Mouse (Mus musculus) forebrain, embryonic 13.5 days (tissue): ENCODE measurements around the gene Rps9. TPM values are rescaled to one million over a fixed set of nuclear protein-coding genes. Genes with fewer than 3 reads are reported as not detected.
"Not testable (repeated sequence)": the region's sequence is repeated elsewhere in the genome, so short reads cannot be mapped to it uniquely, and the experiment has no call there.

Experiments used
- ATAC-seq: fragments of 200-750 bp; cut with Nextera tagmentation; 2 replicates; pipeline ENCODE4 v1.8.0; 2017
- H3K27ac ChIP-seq: fragments of 300-500 bp; sonication (generic); 2 replicates; pipeline ENCODE4 v1.5.1; 2015; ENCODE audit warnings: inconsistent platforms, mild to moderate bottlenecking, moderate library complexity
- H3K27me3 ChIP-seq: fragments of 300-500 bp; sonication (generic); 2 replicates; pipeline ENCODE4 v1.6.1; 2015; ENCODE audit warnings: mild to moderate bottlenecking, inconsistent platforms
- H3K36me3 ChIP-seq: fragments of 300-500 bp; sonication (generic); 2 replicates; pipeline ENCODE4 v1.6.1; 2015; ENCODE audit warnings: mild to moderate bottlenecking, inconsistent platforms; ENCODE audit not compliant: poor library complexity, severe bottlenecking
- H3K4me1 ChIP-seq: fragments of 300-500 bp; sonication (generic); 2 replicates; pipeline ENCODE4 v1.6.1; 2015; ENCODE audit warnings: inconsistent platforms
- H3K4me2 ChIP-seq: fragments of 300-500 bp; sonication (generic); 2 replicates; pipeline ENCODE4 v1.6.1; 2015; ENCODE audit warnings: inconsistent platforms, mild to moderate bottlenecking, moderate library complexity
- H3K4me3 ChIP-seq: fragments of 300-500 bp; sonication (generic); 2 replicates; pipeline ENCODE4 v1.5.1; 2015; ENCODE audit warnings: mild to moderate bottlenecking, inconsistent platforms
- H3K9ac ChIP-seq: fragments of 300-500 bp; sonication (generic); 2 replicates; pipeline ENCODE4 v1.6.1; 2015; ENCODE audit warnings: mild to moderate bottlenecking, inconsistent platforms
- H3K9me3 ChIP-seq: fragments of 300-500 bp; sonication (generic); replicated peaks from 2 replicates; pipeline ENCODE4 v1.6.1; 2016; ENCODE audit warnings: inconsistent platforms
- WGBS: fragments of 180-500 bp; shearing (Covaris S2); methylation state at CpG from one replicate; pipeline ENCODE4 v1.1.7; 2015; 5-methylcytosine and 5-hydroxymethylcytosine counted together
- polyA plus RNA-seq: library from polyadenylated mRNA; unstranded; fragments of >200 nt; fragmentation: Nextera tagmentation; extraction: Ambion mirVana; gene quantifications from 2 replicates; pipeline ENCODE4 v1.2.1, GENCODE M21; 2015

Rps9 gene
- polyA plus RNA-seq, 1 experiment from 2014 or later, result 1,336 TPM

DNA sequence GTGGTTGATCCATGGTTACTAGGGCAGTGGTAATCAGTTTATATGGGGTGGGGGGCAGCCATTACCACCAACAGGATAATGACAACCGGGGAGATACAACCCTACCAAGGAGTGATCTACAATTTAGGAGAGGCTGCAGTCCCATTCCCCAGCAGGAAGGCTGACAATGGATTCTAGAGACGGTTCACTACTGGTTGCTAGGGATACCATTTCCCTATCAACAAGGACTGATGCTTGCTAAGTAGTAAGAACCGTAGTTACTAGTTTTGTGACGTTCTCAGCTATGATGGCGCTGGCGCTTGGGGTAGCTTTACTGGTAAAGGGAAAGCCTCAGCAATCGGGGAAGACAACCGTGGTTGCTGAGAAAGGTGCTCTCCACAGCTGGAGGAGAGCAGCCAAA is 19.1 kb upstream of the Rps9 start:
- no peak overlapping the region for H3K9ac ChIP-seq
- peak; percentile 15; the same call in 1 of the 2 replicates for ATAC-seq
- 78% methylated on average over 8 of the region's 8 CpGs for WGBS
- H3K9me3 ChIP-seq, result no peaks in the 10 kb centered on the region
- H3K36me3 ChIP-seq, result peaks cover 44% of the 10 kb centered on the region
- peak overlapping the region; percentile 75 for H3K27ac ChIP-seq
- H3K4me3 ChIP-seq, result no peak overlapping the region
- H3K27me3 ChIP-seq, result no peaks in the 10 kb centered on the region
- H3K4me1 ChIP-seq, result peaks cover 8% of the 10 kb centered on the region
- H3K4me2 ChIP-seq, result no peak overlapping the region

DNA sequence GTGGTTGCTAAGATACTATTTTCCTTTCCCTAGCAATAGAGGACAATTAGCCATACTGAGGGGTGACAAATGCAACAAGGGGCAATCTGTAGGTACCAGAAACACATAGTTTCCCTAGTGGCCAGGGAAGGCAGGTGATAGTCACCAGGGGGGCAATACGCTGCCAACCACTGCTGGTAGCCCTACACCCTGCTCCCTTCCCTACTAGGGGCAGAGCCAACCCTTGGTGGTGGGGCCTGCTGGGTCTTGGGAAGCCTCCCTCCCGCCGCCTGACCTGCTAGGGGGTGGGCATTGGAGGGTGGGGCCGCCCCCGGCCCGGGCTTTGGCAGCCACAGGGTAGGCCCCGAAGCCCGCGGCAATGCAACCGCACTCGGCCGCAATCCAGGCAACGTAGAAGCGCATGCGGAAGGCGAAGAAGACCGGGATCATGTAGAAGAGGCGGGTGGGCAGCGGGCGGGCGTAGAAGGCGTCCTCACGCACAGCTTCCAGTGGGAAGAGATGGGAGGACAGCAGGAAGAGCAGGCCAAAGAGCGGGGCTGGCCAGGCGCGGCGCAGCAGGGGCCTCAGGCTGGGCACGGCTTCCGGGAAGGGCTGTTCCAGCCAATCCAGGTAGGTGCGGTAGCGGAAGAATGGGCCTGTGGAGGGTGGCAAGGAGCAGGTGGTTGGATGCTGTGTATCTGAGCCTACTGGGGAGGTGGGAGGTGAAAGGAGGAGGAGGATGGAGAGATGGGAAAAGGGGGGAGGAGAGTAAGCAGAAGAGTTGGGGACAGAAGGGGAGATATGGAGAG is 18.2 kb upstream of the Rps9 start:
- WGBS, result 90% methylated on average over 31 of the region's 31 CpGs
- H3K36me3 ChIP-seq, result peaks cover 39% of the 10 kb centered on the region
- H3K9me3 ChIP-seq, result no peaks in the 10 kb centered on the region
- no peak overlapping the region for H3K4me3 ChIP-seq
- H3K9ac ChIP-seq, result no peak overlapping the region
- H3K4me1 ChIP-seq, result peaks cover 8% of the 10 kb centered on the region
- no peaks in the 10 kb centered on the region for H3K27me3 ChIP-seq
- no peak overlapping the region for H3K4me2 ChIP-seq
- ATAC-seq, result no peak
- H3K27ac ChIP-seq, result peak overlapping the region; percentile 75

DNA sequence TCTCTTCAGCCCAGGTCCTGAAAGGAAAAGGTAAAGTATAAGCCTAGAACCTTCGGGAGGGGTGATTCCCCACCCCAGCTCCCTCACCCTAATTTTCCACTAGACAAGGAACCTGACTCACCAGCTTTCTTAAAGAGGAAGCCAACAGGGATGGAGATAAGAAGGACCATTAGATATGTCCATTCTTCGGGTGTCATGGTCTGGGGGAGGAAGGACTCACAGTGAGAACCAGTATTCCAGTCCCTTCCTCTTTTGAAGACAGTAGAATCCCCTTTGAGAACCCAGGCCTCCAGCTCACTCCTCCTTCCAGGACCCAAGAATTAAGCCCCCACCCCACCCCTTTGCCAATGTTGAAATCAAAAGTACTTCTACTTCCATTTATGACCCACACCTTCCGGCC is 11.9 kb upstream of the Rps9 start:
- Histone ChIP-seq H3K27ac (no peak overlapping the region; the same call in 1 of the 2 replicates), H3K4me2 (peak overlapping the region; percentile 84), H3K9me3 (no peaks in the 10 kb centered on the region), H3K36me3 (peaks cover 22% of the 10 kb centered on the region; the same call in 1 of the 2 replicates), H3K4me1 (peaks cover 26% of the 10 kb centered on the region), H3K4me3 (peak overlapping the region; percentile 75), H3K27me3 (no peaks in the 10 kb centered on the region), H3K9ac (peak overlapping the region; percentile 91)
- no peak for ATAC-seq
- 44% methylated on average over 3 of the region's 3 CpGs for WGBS

DNA sequence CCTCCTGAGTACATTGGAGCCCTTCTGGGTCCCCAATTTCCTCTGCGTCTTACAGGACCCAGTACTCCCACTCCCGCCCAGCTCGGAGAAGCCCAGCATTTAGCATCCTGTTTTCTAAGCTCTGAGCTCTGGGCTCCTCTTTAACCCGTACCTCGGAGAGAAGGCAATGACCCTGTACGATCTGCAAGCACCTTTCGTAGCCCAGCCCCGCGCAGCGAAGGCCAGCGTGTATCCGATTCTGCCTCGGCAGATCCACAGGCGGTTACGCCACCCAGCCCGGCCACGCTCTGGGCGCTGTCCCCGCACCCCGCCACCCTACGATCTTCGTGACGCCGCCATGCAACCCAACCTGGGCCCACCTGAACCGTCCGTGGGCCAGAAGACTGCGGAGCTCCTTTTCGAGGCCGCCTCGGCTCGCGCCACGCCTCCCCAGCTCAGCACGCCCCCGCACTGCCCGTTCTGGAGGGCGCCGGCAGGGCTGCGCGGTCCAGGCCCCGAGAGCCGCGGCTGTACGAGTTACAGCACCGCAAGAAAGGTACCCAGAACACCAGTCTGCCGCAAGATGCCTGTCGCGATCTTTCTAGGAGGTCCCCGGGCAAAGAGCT is 11.3 kb upstream of the Rps9 start, which contains the start of gene Tsen34:
Gene Tsen34, plus strand, starts transcription at position 482 of the 605 bp plus-strand sequence.
- H3K4me2 ChIP-seq, result peak within 1 kb of the TSS; percentile 84
- peaks cover 22% of the 10 kb centered on the region for H3K36me3 ChIP-seq
- H3K27me3 ChIP-seq, result no peaks in the 10 kb centered on the region
- peak within 1 kb of the TSS; percentile 89 for H3K27ac ChIP-seq
- peaks cover 26% of the 10 kb centered on the region for H3K4me1 ChIP-seq
- H3K9ac ChIP-seq, result peak within 1 kb of the TSS; percentile 91
- ATAC-seq, result peak; percentile 0; the same call in 1 of the 2 replicates
- under 1% methylated on average over 49 of the region's 49 CpGs for WGBS
- no peaks in the 10 kb centered on the region for H3K9me3 ChIP-seq
- peak within 1 kb of the TSS; percentile 75 for H3K4me3 ChIP-seq

DNA sequence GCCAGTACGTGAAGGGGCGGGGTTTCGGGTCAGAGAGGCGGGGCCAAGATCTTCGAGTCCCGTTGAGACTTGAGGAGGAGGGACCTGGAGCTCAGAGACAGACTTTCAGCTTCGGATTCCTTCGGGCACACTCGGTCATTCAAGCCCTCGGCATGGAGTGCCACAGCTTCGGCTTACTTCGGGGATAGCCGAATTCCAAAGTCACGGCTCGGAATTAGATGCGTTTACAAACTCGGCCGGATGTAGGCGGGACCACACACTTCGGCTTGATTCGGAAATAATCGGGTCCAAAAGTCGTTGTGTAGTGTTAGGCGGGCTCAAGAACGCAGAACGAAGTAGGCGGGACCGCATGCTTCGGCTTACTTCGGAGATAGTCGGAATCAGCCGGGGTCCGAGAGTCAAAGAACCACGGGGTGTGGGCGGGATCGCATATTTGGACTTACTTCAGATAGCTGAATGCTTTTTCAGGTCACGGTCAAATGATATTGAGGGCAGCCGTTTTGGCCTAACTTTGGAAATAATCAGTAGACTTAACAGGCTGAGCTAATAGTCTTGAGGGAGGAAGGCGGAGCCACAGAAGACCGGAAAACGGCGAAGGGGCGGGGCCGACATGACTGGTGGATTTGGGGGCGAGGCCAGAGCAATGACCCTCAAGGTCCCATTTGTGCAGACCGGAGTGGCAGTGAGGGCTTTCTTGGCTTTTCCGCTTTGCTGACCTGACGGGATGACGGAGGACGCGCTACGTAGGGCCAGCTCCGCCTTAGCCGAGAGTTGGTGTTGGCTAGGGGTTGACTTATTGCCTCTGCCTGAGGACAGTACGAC is 10.6 kb upstream of the Rps9 start, which contains the start of gene Mboat7:
Gene Mboat7, minus strand, starts transcription at position 537 of the 822 bp plus-strand sequence.
- peak within 1 kb of the TSS; percentile 84 for H3K4me2 ChIP-seq
- peak within 1 kb of the TSS; percentile 75 for H3K4me3 ChIP-seq
- H3K27ac ChIP-seq, result peak within 1 kb of the TSS; percentile 89
- no peaks in the 10 kb centered on the region for H3K27me3 ChIP-seq
- WGBS, result 1% methylated on average over 55 of the region's 55 CpGs
- no peaks in the 10 kb centered on the region for H3K9me3 ChIP-seq
- H3K36me3 ChIP-seq, result peaks cover 22% of the 10 kb centered on the region
- H3K9ac ChIP-seq, result peak within 1 kb of the TSS; percentile 91
- H3K4me1 ChIP-seq, result peaks cover 26% of the 10 kb centered on the region
- ATAC-seq, result peak; percentile 93

DNA sequence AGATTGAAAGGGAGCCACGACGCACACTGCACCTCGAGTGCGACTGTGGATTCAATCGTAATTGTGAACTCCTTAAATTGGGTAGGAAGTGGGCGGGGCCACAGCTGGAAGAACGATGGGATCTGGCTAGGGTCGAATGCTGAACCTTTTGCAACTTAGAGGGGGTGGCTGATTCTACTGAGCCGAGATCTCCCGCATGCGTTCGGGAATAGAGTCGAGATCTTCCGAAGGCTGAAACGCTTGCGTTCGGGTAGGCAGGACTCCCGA is 10.1 kb upstream of the Rps9 start:
- ATAC-seq, result no peak
- WGBS, result under 1% methylated on average over 18 of the region's 18 CpGs

DNA sequence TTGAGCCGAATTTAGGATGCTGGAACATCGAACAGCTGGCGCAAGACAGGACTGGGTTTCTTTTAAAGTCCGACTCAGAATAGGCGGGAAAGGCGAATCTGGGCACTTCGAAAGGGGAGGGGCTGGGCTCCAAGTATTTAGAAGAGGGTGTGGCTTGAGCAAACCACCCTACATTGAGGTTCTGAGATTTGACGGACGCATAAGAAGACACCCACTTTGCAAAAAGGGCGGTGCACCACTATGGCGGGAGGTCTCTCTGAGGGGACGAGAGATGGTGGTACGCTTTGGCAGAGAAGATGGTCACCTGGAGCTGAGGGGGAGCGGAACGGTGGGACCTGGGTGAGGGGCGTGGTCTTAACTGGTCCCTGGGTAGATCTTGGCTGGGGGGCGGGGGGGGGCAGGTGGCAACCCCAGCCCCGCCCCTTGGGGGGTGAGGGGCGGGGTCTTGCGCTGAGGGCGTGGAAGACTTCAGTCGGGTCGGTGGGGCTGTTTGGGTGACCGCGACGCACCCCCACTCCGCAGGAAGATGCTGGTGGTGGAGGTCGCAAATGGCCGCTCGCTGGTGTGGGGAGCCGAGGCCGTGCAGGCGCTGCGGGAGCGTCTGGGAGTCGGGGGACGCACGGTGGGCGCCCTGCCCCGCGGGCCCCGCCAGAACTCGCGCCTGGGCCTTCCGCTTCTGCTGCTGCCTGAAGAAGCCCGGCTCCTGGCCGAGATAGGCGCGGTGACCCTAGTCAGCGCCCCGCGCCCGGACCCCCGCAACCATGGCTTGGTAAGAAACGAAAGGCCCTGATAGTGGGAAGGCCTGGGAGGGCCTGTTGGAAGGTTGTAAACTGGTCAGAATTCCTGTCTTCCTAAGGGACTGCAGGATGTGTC is 9.5 kb upstream of the Rps9 start:
- no peaks in the 10 kb centered on the region for H3K27me3 ChIP-seq
- peak overlapping the region; percentile 75 for H3K4me3 ChIP-seq
- peak overlapping the region; percentile 84 for H3K4me2 ChIP-seq
- no peaks in the 10 kb centered on the region for H3K9me3 ChIP-seq
- H3K9ac ChIP-seq, result peak overlapping the region; percentile 91
- WGBS, result under 1% methylated on average over 31 of the region's 55 CpGs
- H3K27ac ChIP-seq, result peak overlapping the region; percentile 89
- peaks cover 26% of the 10 kb centered on the region for H3K4me1 ChIP-seq
- H3K36me3 ChIP-seq, result peaks cover 30% of the 10 kb centered on the region
- ATAC-seq, result peak; percentile 37

More for the DNA sequence above, 10.1 kb upstream of the Rps9 start:
- peak overlapping the region; percentile 75 for H3K4me3 ChIP-seq
- peak overlapping the region; percentile 84 for H3K4me2 ChIP-seq
- peak overlapping the region; percentile 91 for H3K9ac ChIP-seq
- no peaks in the 10 kb centered on the region for H3K27me3 ChIP-seq
- H3K4me1 ChIP-seq, result peaks cover 26% of the 10 kb centered on the region
- peaks cover 24% of the 10 kb centered on the region for H3K36me3 ChIP-seq
- peak overlapping the region; percentile 89 for H3K27ac ChIP-seq
- H3K9me3 ChIP-seq, result no peaks in the 10 kb centered on the region

DNA sequence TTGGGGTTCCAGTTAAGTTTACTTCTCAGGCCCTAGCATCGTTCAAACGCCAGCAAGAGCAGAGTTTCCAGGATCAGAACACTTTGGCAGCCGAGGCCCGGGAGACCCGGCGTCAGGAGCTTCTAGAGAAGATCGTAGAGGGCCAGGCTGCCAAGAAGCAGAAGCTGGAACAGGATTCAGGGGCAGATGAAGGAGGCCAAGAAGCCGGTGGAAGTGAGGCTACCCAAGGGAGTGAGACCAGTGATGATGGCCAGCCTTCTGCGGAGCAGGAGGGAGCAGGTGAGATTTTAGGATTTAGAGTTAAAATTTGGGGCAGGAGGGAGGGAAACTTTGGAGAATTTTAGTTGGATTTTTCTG is 8.9 kb upstream of the Rps9 start:
- Histone ChIP-seq H3K9ac (peak overlapping the region; percentile 91), H3K4me2 (peak overlapping the region; percentile 84), H3K27ac (peak overlapping the region; percentile 68; the same call in 1 of the 2 replicates), H3K4me1 (peaks cover 26% of the 10 kb centered on the region), H3K36me3 (peaks cover 36% of the 10 kb centered on the region), H3K4me3 (peak overlapping the region; percentile 75)
- not testable (repeated sequence) for H3K27me3 ChIP-seq, ATAC-seq, H3K9me3 ChIP-seq
- 6% methylated on average over 9 of the region's 9 CpGs for WGBS

DNA sequence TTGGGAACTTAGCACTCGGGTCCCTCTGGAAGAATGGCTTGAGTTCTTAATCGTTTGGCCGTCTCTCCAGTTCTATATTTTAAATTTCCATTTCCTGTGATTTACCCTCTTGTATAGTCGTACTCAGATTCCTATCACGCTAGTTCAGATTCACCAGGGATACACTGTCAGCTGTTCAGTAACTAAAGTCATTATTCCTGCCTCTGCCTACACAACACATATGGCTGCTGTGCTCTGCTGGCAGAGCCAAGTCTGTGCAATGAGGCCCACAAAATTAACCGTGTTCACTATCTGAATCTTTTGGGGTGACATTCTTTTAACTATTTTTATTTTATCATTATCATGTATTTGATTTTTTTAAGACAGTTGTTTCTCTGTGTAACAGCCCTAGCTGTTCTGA is 5.3 kb upstream of the Rps9 start:
- Histone ChIP-seq H3K4me3 (no peak overlapping the region), H3K4me1 (peaks cover 13% of the 10 kb centered on the region), H3K27me3 (no peaks in the 10 kb centered on the region), H3K36me3 (peaks cover 52% of the 10 kb centered on the region), H3K4me2 (no peak overlapping the region), H3K27ac (no peak overlapping the region), H3K9me3 (no peaks in the 10 kb centered on the region), H3K9ac (no peak overlapping the region)
- no peak for ATAC-seq
- 98% methylated on average over 6 of the region's 6 CpGs for WGBS

DNA sequence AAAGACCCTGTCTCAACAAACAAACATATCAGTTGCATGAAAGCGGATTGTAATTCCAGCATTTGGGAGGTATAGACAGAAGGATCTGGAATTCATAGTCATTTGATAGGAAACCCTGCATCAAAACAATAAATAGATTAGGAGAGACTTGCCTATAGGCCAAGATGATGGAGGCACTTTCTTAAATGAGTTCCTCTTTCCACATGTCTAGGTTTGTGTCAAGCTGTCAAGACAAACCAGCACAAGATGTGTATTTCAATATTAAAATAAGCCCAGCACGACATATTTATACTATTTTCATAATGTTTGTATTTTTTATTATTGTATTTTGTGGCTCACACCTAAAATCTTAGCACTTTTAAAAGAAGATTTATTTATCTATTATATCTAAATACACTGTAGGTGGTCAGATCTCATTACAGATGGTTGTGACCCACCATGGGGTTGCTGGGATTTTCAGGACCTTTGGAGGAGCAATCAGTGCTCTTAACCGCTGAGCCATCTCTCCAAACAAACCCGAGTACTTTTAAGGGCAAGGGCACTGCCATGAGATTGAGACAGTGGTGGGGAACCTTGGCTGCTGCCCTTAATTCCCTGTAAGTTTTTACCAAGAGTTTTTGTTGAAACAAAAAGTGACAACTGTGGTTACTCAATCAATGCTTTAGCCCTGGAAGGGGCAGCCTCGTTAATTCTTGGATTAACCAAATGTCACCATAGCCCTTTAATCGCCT is 480 bp upstream of the Rps9 start:
- Histone ChIP-seq H3K9me3 (no peaks in the 10 kb centered on the region), H3K36me3 (peaks cover 62% of the 10 kb centered on the region), H3K9ac (peak overlapping the region; percentile 91), H3K27ac (peak overlapping the region; percentile 90), H3K4me1 (peaks cover 22% of the 10 kb centered on the region), H3K27me3 (no peaks in the 10 kb centered on the region), H3K4me2 (peak overlapping the region; percentile 59), H3K4me3 (peak overlapping the region; percentile 87)
- ATAC-seq, result peak; percentile 43
- WGBS, result 23% methylated on average over 6 of the region's 6 CpGs

DNA sequence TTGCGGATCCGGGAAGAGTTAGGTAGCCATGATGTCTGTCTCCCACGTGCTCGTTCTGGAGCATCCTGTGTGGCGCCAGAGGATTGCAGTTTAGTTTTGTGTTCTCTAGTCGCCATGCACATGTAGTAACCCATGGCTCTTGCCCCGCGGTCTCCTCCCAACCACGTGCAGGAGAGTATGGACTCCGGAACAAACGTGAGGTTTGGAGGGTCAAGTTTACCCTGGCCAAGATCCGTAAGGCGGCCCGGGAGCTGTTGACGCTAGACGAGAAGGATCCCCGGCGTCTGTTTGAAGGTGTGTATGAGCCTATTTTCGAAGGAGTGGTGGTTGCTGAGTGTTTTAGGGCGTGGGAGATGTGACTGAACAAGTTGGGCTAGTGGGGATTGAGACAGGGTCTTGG is 682 bp downstream of the Rps9 start:
- peak overlapping the region; percentile 91 for H3K9ac ChIP-seq
- H3K27ac ChIP-seq, result peak overlapping the region; percentile 90
- ATAC-seq, result peak; percentile 60
- H3K27me3 ChIP-seq, result no peaks in the 10 kb centered on the region
- peaks cover 22% of the 10 kb centered on the region for H3K4me1 ChIP-seq
- peaks cover 50% of the 10 kb centered on the region for H3K36me3 ChIP-seq
- WGBS, result under 1% methylated on average over 20 of the region's 20 CpGs
- no peaks in the 10 kb centered on the region for H3K9me3 ChIP-seq
- peak overlapping the region; percentile 96 for H3K4me2 ChIP-seq
- H3K4me3 ChIP-seq, result peak overlapping the region; percentile 87
